Mouse (Mus musculus) thymus, adult 2 months (tissue): Measurements from ENCODE around the gene Arsj. TPM values are rescaled to one million over a fixed set of nuclear protein-coding genes. Genes with fewer than 3 reads are reported as not detected.

Source experiments
- DNase-seq: peaks from one replicate; pipeline ENCODE4 v3.0.0; 2021
- H3K27ac ChIP-seq: fragments of 200-500 bp; 2 replicates; pipeline ENCODE4 v1.5.1; 2012; ENCODE audit warnings: low read length, control low read depth; ENCODE audit not compliant: control insufficient read depth, insufficient read depth
- H3K27me3 ChIP-seq: fragments of 200-500 bp; 2 replicates; pipeline ENCODE4 v1.6.1; 2012; ENCODE audit warnings: mild to moderate bottlenecking, low read length, moderate library complexity, mixed read lengths; ENCODE audit not compliant: control insufficient read depth, insufficient read depth
- H3K36me3 ChIP-seq: fragments of 200-500 bp; 2 replicates; pipeline ENCODE4 v1.6.1; 2012; ENCODE audit warnings: mild to moderate bottlenecking, low read length, moderate library complexity; ENCODE audit not compliant: control insufficient read depth, insufficient read depth
- H3K4me1 ChIP-seq: fragments of 200-500 bp; replicated peaks from 2 replicates; pipeline ENCODE4 v1.6.1; 2012; ENCODE audit warnings: low read length; ENCODE audit not compliant: control insufficient read depth, insufficient read depth
- H3K4me3 ChIP-seq: fragments of 200-500 bp; 2 replicates; pipeline ENCODE4 v1.5.1; 2012; ENCODE audit warnings: mild to moderate bottlenecking, low read length, control low read depth, moderate library complexity; ENCODE audit not compliant: control insufficient read depth, insufficient read depth
- CTCF ChIP-seq: fragments of 200-500 bp; IDR thresholded peaks from 2 replicates; pipeline ENCODE4 v1.5.1; 2012; ENCODE audit warnings: mild to moderate bottlenecking, control low read depth, low read length, moderate library complexity, borderline replicate concordance; ENCODE audit not compliant: control insufficient read depth, poor library complexity, insufficient read depth; ENCODE audit errors: extremely low read depth
- POLR2A ChIP-seq: fragments of 200-500 bp; IDR thresholded peaks from 2 replicates; pipeline ENCODE4 v1.6.1; 2012; ENCODE audit warnings: mild to moderate bottlenecking, low read length, control low read depth, moderate library complexity; ENCODE audit not compliant: control insufficient read depth, poor library complexity, insufficient read depth; ENCODE audit errors: extremely low read depth
- WGBS: fragments of 180-500 bp; shearing (Covaris S2); methylation state at CpG from one replicate; pipeline ENCODE4 v1.1.7; 2018; 5-methylcytosine and 5-hydroxymethylcytosine counted together
- polyA plus RNA-seq: library from polyadenylated mRNA; depleted of rRNA; stranded (reverse); fragments of >200 nt; gene quantifications from 2 replicates; pipeline ENCODE4 v1.2.3, GENCODE M21; 2012; rRNA removed

Gene Arsj
- 0.05 and 0.20 TPM in 2 replicates for polyA plus RNA-seq

DNA sequence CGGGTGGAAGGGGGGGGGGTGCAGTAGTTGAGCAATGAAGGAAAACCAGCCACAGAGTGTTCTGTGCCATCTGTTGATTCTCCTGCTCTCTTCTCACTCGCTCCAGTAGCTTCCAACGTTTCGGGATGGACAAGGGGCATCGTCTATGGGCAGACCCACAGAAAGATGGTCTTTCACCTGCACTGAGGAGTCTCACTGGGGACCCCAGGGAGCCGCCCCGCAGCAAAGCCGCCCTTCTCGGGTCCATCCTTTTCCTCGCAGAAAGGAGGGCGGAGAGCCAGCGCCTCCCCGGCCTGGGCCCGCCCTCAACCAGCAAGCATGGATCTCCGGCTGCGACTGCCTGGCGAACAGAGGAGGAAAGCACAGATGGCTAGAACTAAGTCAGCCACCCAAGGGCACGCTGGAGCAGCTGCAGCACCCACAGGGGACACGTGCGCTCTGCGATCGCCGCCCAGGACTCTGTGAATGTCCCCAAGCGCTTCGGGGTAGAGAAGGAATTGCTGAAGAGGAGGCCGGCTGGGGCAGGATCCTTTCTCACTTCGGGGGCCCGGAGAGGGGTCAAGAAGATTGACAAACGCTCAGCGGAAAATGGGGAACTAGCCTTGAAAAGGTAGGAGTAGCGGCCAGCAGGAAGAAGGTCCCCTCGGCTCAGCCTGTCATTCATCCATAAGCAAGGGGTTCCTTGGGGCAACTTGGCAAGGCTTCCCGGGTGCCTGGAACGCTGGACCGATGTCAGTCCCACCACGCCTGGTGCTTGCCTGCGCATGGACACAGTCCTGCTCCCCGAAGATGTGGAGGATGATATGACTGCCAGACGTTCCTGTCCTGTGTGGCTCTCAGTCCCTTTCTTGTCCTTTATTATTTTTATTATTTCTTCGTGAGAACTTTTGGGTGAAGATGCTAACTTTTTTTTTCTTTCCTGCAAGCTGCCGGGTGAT, at the start of gene Arsj:
Gene Arsj, plus strand, starts transcription at position 117 of the 938 bp plus-strand sequence.
- Histone ChIP-seq H3K27me3 (no peaks in the 10 kb centered on the region), H3K4me1 (no peaks in the 10 kb centered on the region), H3K27ac (no peak within 1 kb of the TSS), H3K4me3 (no peak within 1 kb of the TSS), H3K36me3 (no peaks in the 10 kb centered on the region)
- DNase-seq = no peak
- 19% methylated on average over 41 of the region's 41 CpGs for WGBS
- TF ChIP-seq POLR2A = no peak
- no peak for TF ChIP-seq CTCF

DNA sequence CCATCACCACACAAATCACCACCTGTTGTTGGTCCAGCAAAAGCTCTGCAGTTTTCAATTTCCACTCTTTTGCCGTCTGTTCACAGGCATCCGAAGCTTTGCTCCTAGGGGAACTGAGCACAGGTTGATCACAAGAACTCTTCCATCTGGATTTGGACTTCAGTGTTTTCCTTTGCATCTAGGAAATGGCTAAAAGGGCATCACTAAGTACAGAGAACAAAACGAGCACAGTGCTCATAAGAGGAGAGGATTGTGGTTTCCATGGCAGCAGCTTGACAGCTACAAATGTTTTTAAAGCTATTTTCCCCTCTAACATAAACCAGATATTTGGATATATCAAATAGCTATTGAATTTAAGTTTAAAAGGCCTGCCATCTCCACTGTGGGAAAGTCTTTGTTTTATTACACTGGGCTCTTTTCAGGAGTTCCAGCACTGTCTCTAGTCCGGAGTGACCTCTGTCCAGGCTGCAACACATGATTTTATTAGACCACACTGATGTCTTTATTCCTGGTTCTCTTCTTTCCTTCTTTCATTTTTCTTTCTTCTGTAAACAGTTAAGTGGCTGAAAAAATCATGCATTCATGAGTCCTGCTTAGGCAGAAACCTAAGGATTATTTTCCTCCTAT, 38.5 kb upstream of the Arsj start:
- H3K27ac ChIP-seq = no peak overlapping the region
- no peaks in the 10 kb centered on the region for H3K27me3 ChIP-seq
- DNase-seq = no peak
- TF ChIP-seq POLR2A (no peak), CTCF (no peak)
- WGBS = 76% methylated on average over 4 of the region's 4 CpGs
- H3K36me3 ChIP-seq = no peaks in the 10 kb centered on the region
- no peak overlapping the region for H3K4me3 ChIP-seq
- H3K4me1 ChIP-seq = no peaks in the 10 kb centered on the region

- Histone ChIP-seq H3K36me3 (no peaks in the 10 kb centered on the region), H3K27me3 (no peaks in the 10 kb centered on the region), H3K4me1 (no peaks in the 10 kb centered on the region), H3K27ac (no peak overlapping the region), H3K4me3 (no peak overlapping the region)
- no peak for DNase-seq
- no peak for TF ChIP-seq POLR2A
- TF ChIP-seq CTCF = no peak
- WGBS = 80% methylated on average over 4 of the region's 4 CpGs
These were observed 37.4 kb upstream of the Arsj start for GRCm38 (mm10) chr3:126325891-126326627.

DNA sequence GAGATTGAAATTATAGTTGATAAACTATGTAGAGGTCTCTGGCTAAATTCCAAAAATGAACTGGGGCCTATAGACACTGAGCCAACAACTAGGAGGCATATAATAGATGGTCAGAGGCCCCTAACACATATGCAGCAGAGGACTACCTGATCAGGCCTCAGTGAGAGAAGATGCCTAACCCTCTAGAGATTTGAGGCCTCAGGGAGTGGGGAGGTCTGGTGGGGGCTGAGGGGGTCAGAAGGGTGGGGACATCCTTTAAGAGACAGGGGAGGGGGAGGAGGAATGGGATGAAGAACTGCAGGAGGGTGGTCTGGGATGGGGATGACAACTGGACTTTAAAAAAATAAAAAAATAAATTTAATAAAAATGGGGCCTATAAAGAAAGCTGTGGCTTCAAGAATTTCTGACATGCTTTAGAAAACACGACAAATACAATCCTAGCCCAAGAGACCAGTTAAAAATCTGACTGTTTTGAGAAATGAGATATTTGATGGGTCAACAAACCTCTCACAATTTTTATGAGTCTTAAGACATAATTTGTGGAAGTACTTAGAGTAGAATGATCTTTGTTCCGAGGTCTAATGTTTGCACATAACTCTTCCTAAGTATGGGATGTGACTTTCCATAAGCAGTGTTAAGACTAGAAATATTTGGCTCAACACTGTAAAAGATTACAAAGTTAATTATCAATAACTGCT, 36.7 kb upstream of the Arsj start:
- Histone ChIP-seq H3K4me3 (no peak overlapping the region), H3K27me3 (no peaks in the 10 kb centered on the region), H3K4me1 (no peaks in the 10 kb centered on the region), H3K27ac (no peak overlapping the region), H3K36me3 (no peaks in the 10 kb centered on the region)
- no peak for DNase-seq
- TF ChIP-seq CTCF (no peak), POLR2A (no peak)
- 89% methylated on average over 2 of the region's 2 CpGs for WGBS

- Histone ChIP-seq H3K36me3 (no peaks in the 10 kb centered on the region), H3K4me1 (no peaks in the 10 kb centered on the region), H3K27me3 (no peaks in the 10 kb centered on the region), H3K27ac (no peak overlapping the region), H3K4me3 (no peak overlapping the region)
- no peak for TF ChIP-seq CTCF
- no peak for TF ChIP-seq POLR2A
- 13% methylated on average over 4 of the region's 4 CpGs for WGBS
- DNase-seq = no peak
These were observed 28.2 kb upstream of the Arsj start for GRCm38 (mm10) chr3:126335329-126335728.

DNA sequence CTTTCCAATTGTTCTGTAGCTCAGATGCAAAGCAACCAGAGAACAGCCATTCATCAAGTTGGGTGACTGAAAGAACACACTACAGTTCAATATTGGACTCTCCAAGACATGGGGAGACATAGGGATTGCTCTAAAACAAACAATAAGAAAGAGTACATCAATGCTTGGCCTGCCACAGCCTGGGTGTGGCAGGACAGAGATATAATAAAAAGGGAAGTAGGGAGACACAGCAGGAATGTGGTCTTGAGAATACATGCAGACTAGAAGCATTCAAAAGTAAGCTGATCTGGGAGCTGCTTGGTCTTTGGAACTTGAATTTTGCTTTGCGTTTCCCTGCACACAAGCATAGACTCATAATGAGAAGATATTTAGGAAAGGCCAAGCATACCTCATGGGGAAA, 18.7 kb upstream of the Arsj start:
- WGBS = 100% methylated on average over 1 of the region's 1 CpGs
- no peaks in the 10 kb centered on the region for H3K4me1 ChIP-seq
- DNase-seq = no peak
- no peak for TF ChIP-seq POLR2A
- no peak for TF ChIP-seq CTCF
- no peak overlapping the region for H3K27ac ChIP-seq
- H3K27me3 ChIP-seq = 0 out of 2 replicates have a peak, but pooled peaks cover 2% of the 10 kb centered on the region
- H3K4me3 ChIP-seq = no peak overlapping the region
- no peaks in the 10 kb centered on the region for H3K36me3 ChIP-seq
